In genomic region chrX:20862105-20863065, GRCm38 (mm10) we compare ENCODE assay signal across 8 mouse cellular contexts. TPM values are rescaled to one million over a fixed set of nuclear protein-coding genes. Genes with fewer than 3 reads are reported as not detected.
A peak's percentile ranks its signal among the peaks of the same experiment; 100 is the strongest.
DNase-seq lines count a peak whose midpoint lies in the region; ATAC-seq and TF ChIP-seq lines count a peak whose summit lies in the region.

No protein-coding gene starts in this region.

- peak overlapping the region; percentile 59 for H3K27ac ChIP-seq in layer of hippocampus, adult 2 months
- peak overlapping the region; percentile 7; the same call in 1 of the 2 replicates for H3K27ac ChIP-seq in cortical plate, adult 2 months (ENCODE audit: insufficient read depth, low read length)
- H3K27ac ChIP-seq in heart, embryonic 12.5 days (ENCODE audit: poor library complexity, severe bottlenecking): no peak overlapping the region

- TF ChIP-seq POLR2A in cortical plate, adult 2 months (IDR thresholded peaks at IDR 0.05; ENCODE audit: extremely low read depth, insufficient read depth, low read length): no peak

- no peaks in the 10 kb centered on the region for H3K4me1 ChIP-seq in cortical plate, adult 2 months (ENCODE audit: control insufficient read depth, insufficient read depth, low read length)
- peaks cover 16% of the 10 kb centered on the region for H3K4me1 ChIP-seq in heart, embryonic 12.5 days (replicated peaks)

- peak; percentile 16; the same call in 1 of the 2 replicates for ATAC-seq in heart, embryonic 12.5 days (ENCODE audit: insufficient number of reproducible peaks, low FRiP score)

- 0 out of 2 replicates have a peak overlapping the region, but pooled peaks have one; percentile 7 for H3K9ac ChIP-seq in heart, embryonic 12.5 days

- no peaks in the 10 kb centered on the region for H3K27me3 ChIP-seq in heart, embryonic 12.5 days (replicated peaks)

- H3K4me3 ChIP-seq in layer of hippocampus, adult 2 months: no peak overlapping the region
- no peak overlapping the region for H3K4me3 ChIP-seq in cortical plate, adult 2 months (ENCODE audit: insufficient read depth, low read length)
- no peak overlapping the region for H3K4me3 ChIP-seq in heart, embryonic 12.5 days

- H3K9me3 ChIP-seq in heart, embryonic 12.5 days (replicated peaks): 0 out of 2 replicates have a peak, but pooled peaks cover 4% of the 10 kb centered on the region

- DNase-seq in layer of hippocampus, adult 2 months (ENCODE audit: low spot score in 2 of 2): no peak
- DNase-seq in layer of hippocampus, adult 9-11 months: no peak
- DNase-seq in lung, postnatal 4 days: peak; percentile 10 to 28
- DNase-seq in urinary bladder, postnatal 36 days (ENCODE audit: low spot score in 2 of 2): no peak
- DNase-seq in spleen, adult 12 weeks (ENCODE audit: low spot score): no peak
- DNase-seq in thymus, postnatal 36 days: no peak

- peak overlapping the region; percentile 35 for H3K4me2 ChIP-seq in heart, embryonic 12.5 days

- H3K36me3 ChIP-seq in heart, embryonic 12.5 days: peaks cover 23% of the 10 kb centered on the region

- WGBS in heart, embryonic 12.5 days: 46% methylated on average over 28 of the region's 29 CpGs

- TF ChIP-seq CTCF in layer of hippocampus, adult 2 months (conservative IDR thresholded peaks at IDR 0.05): no peak
- TF ChIP-seq CTCF in cortical plate, adult 2 months (IDR thresholded peaks at IDR 0.05; ENCODE audit: extremely low read depth, insufficient read depth, low read length): no peak

RNA-seq across cellular contexts. Expression of gene Timp1, which starts 7.6 kb away (rescaled TPM):
- total RNA-seq in layer of hippocampus, adult 2 months (2021): not detected
- 0.68 and 1.5 TPM in 2 replicates for polyA plus RNA-seq in cortical plate, adult 2 months (2012; rRNA removed)
- 31.3 and 32.5 TPM in 2 replicates for polyA plus RNA-seq in heart, embryonic 12.5 days (2016; fragmentation: Nextera tagmentation; extraction: Ambion mirVana)

RNA-seq across cellular contexts. Expression of gene Syn1, which starts 58.4 kb away (rescaled TPM):
- 100 to 1,000 TPM; 453 to 456 TPM for total RNA-seq in layer of hippocampus, adult 2 months (2021)
- 295 and 303 TPM in 2 replicates for polyA plus RNA-seq in cortical plate, adult 2 months (2012; rRNA removed)
- polyA plus RNA-seq in heart, embryonic 12.5 days (2016; fragmentation: Nextera tagmentation; extraction: Ambion mirVana): 0.31 and 0.33 TPM in 2 replicates

Comparison
In these comparisons a context has a peak if more than half of its experiments do, and no peak if none do; other contexts are left out.
1. DNase-seq: peak in lung, postnatal 4 days (2 of 2); none in layer of hippocampus, adult 2 months (0 of 2), layer of hippocampus, adult 9-11 months (single experiment), urinary bladder, postnatal 36 days (0 of 2), spleen, adult 12 weeks (single experiment) and thymus, postnatal 36 days (0 of 2).
2. RNA of gene Timp1, which starts 7.6 kb away (polyA plus RNA-seq): 31.3 to 32.5 TPM in heart, embryonic 12.5 days; 0.68 to 1.5 TPM in cortical plate, adult 2 months; every median in the first group is over 10 times any median in the second.
3. RNA of gene Syn1, which starts 58.4 kb away (polyA plus RNA-seq): 295 to 303 TPM in cortical plate, adult 2 months; 0.31 to 0.33 TPM in heart, embryonic 12.5 days; every median in the first group is over 100 times any median in the second.